Mouse (Mus musculus): ENCODE measurements around the gene Foxk2.
"Not testable (repeated sequence)": the region's sequence is repeated elsewhere in the genome, so short reads cannot be mapped to it uniquely, and the experiment has no call there.

Gene Foxk2

DNA sequence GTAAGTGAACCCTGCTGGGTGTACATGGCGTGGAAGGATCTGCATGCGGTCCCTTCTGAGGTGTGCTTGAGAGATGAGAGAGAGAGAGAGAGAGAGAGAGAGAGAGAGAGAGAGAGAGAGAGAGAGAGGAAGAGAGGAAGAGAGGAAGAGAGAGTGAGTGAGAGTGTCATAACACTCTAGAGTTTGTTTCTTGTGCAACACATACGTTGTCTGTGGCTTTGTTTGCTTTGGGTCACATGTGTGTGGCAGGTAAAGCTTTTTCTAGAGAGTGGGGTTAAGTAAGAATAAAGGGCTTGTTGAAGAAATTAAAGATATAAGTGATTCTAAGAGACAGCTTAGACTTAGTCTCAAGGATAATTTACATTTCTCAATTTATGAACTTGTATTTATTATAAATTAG is 18.2 kb downstream of the Foxk2 start:
- DNase-seq (ENCODE audit: low spot score in 2 of 2) = no peak

DNA sequence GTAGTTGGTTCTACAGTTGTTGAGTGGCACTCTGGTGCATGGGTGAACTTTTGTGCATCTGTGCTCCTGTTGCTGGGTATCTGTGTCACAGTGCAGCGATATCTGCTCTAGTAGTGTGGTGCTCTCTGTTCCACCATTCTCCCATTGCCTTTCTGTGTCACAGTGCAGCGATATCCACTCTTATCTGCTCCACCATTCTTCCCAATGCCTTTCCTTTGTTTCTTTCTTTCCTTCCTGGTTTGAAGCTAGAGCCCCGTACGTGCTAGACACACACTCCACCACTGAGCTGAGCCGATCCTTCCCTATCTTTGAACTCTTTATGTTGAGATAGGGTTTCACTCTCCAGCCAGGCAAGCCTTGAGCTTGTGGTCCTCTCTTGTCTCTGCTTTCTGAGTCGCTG is 23.1 kb downstream of the Foxk2 start:
- no peak for DNase-seq (ENCODE audit: low spot score in 2 of 2)

DNA sequence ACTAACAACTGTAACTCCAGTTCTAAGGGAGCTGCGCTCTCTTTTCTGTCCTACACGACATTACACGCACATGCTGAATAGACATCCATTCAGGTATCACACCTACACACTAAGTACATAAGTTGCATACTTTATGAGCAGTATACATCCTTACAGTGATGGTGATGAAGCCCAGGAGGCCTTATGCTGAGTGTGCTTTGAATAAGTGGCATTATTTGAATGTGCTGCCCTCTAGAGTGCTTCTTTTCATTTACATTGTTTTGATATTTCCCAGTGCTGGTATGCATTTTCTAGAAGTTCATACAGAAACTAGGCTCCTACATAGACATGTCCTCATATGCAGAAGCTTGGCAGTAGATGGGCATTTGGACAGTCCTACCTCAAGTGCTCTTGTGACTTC is 30.1 kb downstream of the Foxk2 start:
- no peak for DNase-seq (ENCODE audit: low spot score in 2 of 2)

DNA sequence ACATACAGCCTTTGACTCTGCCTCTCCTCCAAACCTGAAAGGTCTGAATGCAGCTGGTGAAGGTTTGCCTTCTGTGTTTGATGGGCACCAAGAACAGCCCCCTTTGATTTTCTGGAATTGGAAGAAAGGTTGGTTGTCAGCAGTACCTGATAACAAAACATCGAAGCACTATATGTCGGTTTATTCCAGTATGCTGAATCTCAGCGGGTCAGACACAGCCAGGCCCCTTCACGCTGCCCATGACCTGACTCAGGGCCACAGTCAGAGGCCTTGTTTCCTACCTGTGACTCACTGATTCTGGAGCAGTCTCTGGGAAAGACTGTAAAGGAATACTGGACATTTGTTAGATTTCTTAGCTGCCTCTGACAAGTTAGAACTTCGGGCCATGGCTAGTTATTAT is 35.0 kb downstream of the Foxk2 start:
- no peak for DNase-seq (ENCODE audit: low spot score in 2 of 2)

DNA sequence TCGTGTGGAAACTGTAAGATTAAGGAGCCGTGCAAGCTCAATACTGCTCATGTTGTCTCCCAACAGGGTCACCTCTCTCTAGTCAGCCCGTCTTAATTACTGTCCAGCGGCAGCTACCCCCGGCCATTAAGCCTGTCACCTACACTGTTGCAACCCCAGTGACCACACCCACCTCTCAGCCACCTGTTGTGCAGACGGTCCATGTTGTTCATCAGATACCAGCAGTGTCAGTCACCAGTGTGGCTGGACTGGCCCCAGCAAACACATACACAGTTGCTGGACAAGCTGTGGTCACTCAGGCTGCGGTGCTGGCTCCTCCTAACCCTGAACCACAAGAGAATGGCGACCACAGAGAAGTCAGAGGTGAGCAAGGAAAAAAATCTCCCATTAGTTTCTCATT is 38.7 kb downstream of the Foxk2 start:
- no peak for DNase-seq (ENCODE audit: low spot score in 2 of 2)

DNA sequence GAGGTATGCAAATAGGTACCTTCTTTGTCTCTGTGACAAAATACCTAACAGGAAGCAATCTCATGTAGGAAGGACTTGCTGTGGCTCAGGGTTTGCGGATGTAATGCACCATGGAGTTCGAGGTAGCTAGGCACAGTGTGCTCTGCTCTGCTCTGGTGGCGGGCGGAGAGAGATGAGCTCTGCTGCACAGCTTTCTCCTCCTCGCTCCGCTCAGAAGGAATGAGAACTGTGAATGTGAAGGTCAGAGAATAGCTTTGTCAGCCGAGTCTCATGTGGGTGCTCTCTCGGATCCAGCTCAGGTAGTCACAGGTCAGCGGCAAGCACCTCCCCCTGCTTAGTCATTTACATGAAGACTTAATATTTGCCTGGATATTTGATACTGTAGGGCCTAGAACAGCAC is 40.5 kb downstream of the Foxk2 start:
- DNase-seq (ENCODE audit: low spot score in 2 of 2) = no peak

DNA sequence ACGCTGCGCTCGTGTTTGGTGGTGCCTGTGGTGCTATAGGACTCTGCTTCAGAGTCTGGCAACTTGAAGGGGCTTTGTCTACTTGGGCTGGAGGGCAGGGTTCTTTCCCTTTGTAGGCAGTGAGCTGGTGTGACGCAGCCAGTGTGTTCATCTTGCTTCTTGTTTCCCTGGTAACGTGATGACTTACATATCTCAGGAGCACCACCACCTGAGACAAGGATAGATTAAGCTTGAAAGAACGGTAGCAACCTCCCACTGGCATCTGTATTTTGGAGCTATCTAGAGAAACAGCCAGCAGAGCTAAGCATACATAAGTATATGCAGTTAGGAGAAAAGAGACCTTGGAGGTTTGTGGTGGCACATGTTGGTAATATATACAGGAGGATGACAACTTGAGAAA is 45.6 kb downstream of the Foxk2 start:
- DNase-seq (ENCODE audit: low spot score in 2 of 2) = no peak

DNA sequence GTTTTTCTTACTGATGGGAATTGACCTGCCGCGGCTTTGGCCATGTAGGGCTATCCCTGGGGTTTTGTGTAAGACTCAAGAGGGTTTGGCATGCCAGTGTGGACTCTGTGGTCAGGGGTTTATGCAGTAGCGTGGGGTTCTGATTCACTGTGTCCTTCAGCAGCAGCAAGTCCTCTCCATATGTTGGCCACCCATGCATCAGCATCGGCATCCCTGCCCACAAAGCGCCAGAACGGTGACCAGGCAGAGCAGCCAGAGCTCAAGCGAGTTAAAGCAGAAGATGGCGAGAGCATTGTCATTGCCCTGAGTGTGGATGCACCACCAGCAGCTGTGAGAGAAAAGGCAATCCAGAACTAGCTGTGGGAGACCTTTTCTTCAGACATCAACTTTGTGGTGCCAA is 46.8 kb downstream of the Foxk2 start:
- DNase-seq (ENCODE audit: low spot score in 2 of 2) = no peak

DNA sequence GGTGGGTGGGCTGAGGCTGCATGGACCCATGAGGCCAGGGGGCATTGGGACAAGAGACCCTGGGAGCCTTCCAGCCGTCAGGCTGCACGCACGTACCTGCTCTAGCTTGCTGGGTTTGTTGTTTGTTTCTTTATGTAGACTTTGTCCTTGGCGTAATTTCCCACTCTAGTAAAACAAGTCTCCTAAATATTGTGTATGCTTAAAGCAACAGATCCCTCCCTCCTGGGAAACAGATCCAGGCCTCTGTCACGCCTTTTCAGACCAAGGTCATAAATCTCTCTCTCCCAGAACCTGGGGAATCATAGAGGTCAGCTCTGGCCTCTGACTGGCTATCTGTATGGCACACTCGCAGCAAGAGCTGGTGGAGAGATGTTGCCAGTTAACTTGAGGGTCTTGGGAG is 47.9 kb downstream of the Foxk2 start:
- DNase-seq (ENCODE audit: low spot score in 2 of 2) = not testable (repeated sequence)

DNA sequence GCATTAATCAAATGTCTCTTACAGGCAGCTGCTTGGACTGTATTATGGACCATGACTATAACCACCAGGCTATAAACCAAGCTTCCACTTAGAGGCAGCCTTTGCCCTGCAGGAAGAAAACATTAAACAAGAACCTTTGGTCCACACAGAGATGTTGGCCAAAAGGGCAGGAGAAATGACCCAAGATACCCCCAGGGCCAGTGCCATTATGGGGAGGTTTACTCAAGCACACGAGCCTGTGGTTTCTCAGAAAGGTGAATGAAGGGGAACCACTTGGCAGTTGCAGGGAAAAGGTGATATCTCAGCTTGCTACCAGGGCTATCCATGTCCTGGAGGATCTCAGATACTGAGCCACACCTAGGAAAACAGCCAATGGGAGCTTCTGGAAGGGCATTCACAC is 66.2 kb downstream of the Foxk2 start:
- DNase-seq (ENCODE audit: low spot score in 2 of 2) = no peak

DNA sequence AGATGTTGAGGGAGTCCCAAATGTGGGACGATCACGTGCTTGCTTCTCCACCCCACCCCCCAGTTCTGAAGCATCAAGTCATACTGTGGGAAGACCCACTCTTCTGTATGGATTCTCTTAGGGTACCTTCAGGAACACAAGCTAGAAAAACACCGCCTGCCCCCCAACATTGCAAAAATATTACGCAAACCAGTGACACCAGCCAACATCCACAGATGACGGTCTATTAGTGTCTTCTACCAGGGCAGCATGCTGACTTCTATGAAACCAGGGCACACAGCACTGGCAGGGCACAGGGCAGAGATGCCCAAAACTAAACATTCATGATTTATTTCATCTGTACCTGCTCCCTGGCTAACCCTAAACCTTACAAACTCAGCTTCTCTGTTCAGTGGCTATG is 66.9 kb downstream of the Foxk2 start:
- no peak for DNase-seq (ENCODE audit: low spot score in 2 of 2)

DNA sequence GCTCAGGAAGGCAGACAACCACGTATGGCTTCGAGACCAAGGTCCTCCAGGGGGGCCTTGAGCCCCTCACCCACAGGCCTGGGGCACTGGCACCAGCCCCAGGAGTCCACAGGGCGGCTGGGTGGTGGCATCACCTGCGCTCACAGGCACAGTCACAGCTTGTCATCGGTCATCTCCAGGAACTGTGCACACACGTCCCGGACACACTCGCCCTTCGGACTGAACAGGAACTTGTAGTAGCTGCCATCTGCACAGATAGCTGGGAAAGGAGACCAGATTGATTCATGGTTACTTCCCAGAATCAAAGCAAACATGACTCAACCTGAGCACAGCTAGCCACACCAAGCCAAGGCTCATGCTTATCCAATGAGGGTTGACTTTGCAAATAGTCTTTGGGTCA is 68.4 kb downstream of the Foxk2 start:
- no peak for DNase-seq (ENCODE audit: low spot score in 2 of 2)

DNA sequence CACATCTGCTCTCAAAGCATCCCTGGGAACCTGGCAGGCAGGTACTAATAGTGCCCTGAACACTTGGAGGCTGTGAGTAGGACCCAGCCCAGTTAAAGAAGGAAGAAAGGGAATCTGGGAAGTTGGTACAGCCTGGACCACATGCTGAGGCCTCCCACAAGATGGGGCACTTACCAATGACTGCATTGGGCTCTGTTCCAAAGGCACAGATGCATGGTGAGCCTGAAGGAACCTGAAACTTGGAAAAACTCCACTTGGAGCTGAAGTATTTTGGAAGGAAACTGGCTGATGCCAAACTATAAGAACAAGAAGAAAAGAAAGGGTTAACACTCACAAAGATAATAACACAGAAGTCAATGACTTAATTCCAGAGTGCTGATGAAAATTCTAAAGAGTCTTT is 68.8 kb downstream of the Foxk2 start:
- no peak for DNase-seq (ENCODE audit: low spot score in 2 of 2)

DNA sequence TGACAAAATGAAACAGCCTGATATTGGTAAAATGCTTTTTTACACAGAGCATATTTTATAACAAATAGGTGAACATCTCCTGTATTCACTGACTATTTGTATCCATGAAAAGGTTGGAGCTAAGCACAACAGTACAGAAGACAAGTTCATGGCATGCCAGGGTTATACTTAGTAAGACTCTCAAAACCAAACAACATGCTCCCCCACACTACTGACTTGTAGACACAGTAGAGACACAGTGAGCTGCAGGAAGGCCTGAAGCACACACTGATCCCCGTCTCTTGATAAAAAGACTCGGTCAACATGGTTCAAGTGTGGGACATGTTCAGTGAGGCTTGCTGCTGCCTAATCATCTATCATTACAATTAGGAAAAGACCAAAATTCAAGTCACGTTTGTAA is 71.9 kb downstream of the Foxk2 start:
- no peak for DNase-seq (ENCODE audit: low spot score in 2 of 2)

DNA sequence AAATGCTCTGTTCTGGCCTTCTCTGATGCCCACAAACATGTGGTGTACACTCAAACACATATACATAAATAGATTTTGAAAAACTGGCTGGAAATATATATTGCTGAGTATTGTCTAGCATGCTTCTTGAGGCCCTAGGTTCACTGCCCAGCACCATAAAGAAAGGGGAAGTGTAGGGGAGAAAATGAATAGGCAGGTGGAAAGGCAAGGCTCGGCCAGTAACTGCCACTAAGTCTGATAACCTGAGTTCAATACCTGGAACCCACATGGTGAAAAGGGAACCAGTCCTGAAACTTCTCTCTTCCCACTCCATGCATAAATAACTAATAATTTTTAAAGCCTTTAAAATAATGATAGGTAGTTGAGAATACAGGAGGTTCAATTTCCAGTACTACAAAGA is 79.9 kb downstream of the Foxk2 start:
- no peak for DNase-seq (ENCODE audit: low spot score in 2 of 2)

DNA sequence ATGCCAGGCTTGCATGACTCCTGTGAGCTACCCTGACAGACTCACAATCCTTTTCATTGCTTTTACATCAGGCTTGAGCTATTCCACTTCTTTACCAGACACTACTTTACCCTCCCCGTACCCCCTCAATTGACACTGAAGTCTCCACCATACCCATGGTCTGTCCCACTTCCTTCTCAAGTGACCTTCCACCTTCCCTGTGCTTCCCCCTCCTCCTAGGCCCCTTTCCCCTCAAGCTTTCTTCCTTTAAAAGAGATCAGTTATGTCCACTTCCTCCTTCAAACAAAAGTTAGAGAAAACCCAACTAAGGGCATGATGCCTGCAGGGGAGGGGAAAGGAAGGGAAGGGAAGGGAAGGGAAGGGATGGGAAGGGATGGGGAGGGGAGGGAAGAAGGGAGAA is 80.5 kb downstream of the Foxk2 start:
- no peak for DNase-seq (ENCODE audit: low spot score in 2 of 2)

DNA sequence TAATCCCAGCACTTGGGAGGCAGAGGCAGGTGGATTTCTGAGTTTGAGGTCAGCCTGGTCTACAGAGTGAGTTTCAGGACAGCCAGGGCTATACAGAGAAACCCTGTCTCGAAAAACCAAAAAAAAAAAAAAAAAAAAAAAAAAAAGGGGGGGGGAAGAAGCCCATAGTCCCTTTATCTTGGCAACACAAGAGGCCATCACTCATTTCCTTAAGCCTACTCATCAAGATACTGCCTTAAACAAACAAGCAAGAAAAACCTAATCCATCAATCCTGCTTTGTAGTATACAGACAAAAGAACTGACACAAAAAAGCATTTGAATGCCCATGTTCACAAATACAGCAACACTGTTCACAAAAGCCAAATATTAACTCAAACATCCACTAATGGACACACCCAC is 82.6 kb downstream of the Foxk2 start:
- DNase-seq (ENCODE audit: low spot score in 2 of 2) = not testable (repeated sequence)

DNA sequence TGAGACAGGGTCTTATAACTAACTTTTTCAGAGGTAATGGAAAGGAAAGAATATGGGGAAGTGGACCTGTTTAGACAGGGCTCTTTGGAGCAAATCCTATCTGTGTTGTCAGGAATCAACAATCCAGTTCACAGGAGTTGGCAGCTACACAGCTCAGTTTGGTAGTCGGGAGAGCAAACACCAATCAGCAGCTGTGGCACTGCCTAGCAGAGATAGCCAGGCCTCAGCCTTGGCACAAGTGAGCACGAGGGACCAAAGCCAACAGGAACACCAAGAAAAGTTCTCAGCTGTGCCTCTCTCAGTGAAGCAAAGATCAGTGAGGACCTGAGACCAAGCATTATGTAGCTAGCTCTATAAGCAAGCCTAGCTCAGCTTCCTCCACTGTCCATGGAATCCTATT is 87.2 kb downstream of the Foxk2 start:
- DNase-seq (ENCODE audit: low spot score in 2 of 2) = no peak

DNA sequence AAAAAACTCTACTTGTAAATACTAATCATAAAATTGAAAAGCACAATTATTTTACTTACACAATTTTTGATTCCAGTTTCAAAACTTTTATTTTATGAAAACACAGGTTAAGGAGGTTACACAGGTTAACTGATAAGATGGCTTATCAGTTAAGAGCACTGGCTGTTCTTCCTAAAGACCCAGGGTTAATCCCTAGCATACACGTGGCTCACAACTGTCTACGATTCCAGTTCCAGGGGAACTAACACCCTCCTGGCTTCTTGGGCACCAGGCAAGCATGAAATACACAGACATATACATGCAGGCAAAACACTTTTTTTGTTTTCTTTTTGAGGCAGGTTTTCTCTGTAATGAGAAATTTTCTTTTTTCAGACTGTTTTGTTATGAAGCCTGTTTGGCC is 88.4 kb downstream of the Foxk2 start:
- DNase-seq (ENCODE audit: low spot score in 2 of 2) = no peak

DNA sequence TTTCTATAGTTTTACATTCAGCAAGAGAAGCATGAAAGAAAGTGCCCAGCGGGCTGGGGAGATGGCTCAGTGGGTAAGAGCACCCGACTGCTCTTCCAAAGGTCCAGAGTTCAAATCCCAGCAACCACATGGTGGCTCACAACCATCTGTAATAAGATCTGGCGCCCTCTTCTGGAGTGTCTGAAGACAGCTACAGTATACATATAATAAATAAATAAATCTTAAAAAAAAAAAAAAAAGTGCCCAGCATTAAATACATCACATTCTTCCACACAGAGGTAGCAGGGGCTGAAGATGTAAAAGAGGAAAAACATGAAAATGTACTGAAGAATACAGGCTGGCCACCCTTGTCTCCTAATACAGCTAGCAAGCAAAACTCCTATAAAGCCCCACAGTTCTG is 88.9 kb downstream of the Foxk2 start:
- not testable (repeated sequence) for DNase-seq (ENCODE audit: low spot score in 2 of 2)

DNA sequence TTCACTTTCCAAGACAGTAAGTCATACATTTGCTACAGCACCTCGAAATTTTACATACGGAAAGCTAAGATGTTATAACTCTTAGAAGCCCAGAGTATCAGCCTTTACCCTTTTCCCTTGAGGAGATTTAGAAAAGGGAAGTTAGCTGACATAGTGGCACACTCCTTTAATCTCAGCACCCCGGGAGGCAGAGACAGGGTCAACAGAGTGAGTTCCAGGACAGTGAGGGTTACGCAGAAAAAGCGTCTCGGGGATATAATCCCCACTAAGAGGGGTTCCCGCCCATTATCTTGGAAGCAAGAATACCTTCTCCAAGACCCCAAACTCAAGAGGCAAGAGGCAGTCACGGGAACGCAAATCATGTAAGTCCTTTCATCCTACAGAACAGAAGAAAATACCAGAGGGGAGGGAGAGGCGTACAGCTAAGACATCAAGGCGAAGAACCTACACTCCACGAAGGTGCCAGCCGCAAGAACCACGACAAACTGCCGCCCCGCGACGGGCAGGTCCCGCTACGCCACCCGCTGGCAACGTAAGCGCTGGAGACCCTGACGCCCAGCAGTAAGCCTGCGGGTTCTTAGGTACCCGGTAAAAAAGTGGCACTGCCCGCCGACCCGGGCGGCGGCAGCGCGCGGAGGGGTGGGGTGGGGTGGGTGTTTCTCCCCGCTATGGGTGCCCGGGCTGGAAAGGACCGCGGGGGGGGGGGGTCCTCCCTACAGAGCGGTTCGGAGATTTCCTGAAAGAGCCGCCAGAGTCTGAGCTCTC is 93.7 kb downstream of the Foxk2 start:
- peak; percentile 23 to 29 for DNase-seq (ENCODE audit: low spot score in 2 of 2)

DNA sequence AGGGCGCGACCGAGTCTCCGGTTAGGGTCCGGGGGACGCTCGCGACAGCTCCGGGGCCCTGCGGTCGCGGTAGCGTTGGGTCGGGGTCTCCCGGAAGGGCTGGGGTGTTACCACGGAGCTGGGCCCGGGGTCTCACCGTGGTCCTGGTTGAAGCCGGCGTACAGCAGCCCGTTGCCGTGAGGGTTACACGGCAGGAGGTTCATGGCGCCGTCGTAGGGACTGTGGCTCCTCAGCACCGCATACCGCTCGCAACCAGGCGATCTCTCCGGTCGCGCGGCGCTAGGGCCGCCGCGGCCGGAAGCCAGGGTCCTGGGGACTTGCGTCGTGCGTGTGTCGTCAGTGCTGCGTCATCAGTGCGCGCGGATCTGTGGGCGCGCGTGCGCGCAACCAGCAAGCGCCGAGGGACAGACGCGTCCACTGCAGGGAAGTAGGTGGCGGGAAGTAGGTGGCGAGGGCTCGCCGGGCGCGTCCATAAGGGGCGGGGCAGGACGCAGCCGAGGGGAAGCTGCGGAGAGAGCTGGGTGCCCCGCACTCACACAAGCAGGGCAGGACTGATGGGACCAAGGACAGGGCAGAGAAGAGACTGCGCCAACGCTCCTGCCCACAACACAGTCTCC is 94.4 kb downstream of the Foxk2 start, which contains the start of gene Wdr45b:
Wdr45b (minus strand) TSS at position 355 of the 617 bp plus-strand sequence.
- peak; percentile 97 to 98 for DNase-seq (ENCODE audit: low spot score in 2 of 2)

Data from spleen, postnatal 36 days (tissue).